Mouse (Mus musculus) midbrain, embryonic 13.5 days (tissue): Measurements from ENCODE around the gene Trabd2b. TPM values are rescaled to one million over a fixed set of nuclear protein-coding genes. Genes with fewer than 3 reads are reported as not detected.

ENCODE experiments used
- ATAC-seq: fragments of 200-750 bp; cut with Nextera tagmentation; 2 replicates; pipeline ENCODE4 v1.8.0; 2017; ENCODE audit warnings: mild to moderate bottlenecking, moderate TSS enrichment, moderate library complexity
- H3K27ac ChIP-seq: fragments of 300-500 bp; sonication (generic); 2 replicates; pipeline ENCODE4 v1.5.1; 2015; ENCODE audit warnings: inconsistent platforms, mild to moderate bottlenecking, moderate library complexity
- H3K27me3 ChIP-seq: fragments of 300-500 bp; sonication (generic); 2 replicates; pipeline ENCODE4 v1.6.1; 2015; ENCODE audit warnings: mild to moderate bottlenecking, inconsistent platforms
- H3K36me3 ChIP-seq: fragments of 300-500 bp; sonication (generic); 2 replicates; pipeline ENCODE4 v1.6.1; 2015; ENCODE audit warnings: mild to moderate bottlenecking, inconsistent platforms
- H3K4me1 ChIP-seq: fragments of 300-500 bp; sonication (generic); replicated peaks from 2 replicates; pipeline ENCODE4 v1.6.1; 2015; ENCODE audit warnings: inconsistent platforms
- H3K4me2 ChIP-seq: fragments of 300-500 bp; sonication (generic); replicated peaks from 2 replicates; pipeline ENCODE4 v1.6.1; 2015; ENCODE audit warnings: moderate library complexity, mild to moderate bottlenecking, inconsistent platforms
- H3K4me3 ChIP-seq: fragments of 300-500 bp; sonication (generic); replicated peaks from 2 replicates; pipeline ENCODE4 v1.5.1; 2015; ENCODE audit warnings: mild to moderate bottlenecking, inconsistent platforms
- H3K9ac ChIP-seq: fragments of 300-500 bp; sonication (generic); replicated peaks from 2 replicates; pipeline ENCODE4 v1.6.1; 2015; ENCODE audit warnings: mild to moderate bottlenecking, inconsistent platforms
- H3K9me3 ChIP-seq: fragments of 300-500 bp; sonication (generic); 2 replicates; pipeline ENCODE4 v1.6.1; 2016; ENCODE audit warnings: mild to moderate bottlenecking, inconsistent platforms
- WGBS: fragments of 180-500 bp; shearing (Covaris S2); methylation state at CpG from one replicate; pipeline ENCODE4 v1.1.7; 2015; 5-methylcytosine and 5-hydroxymethylcytosine counted together
- polyA plus RNA-seq: library from polyadenylated mRNA; unstranded; fragments of >200 nt; fragmentation: Nextera tagmentation; extraction: Ambion mirVana; gene quantifications from 2 replicates; pipeline ENCODE4 v1.2.1, GENCODE M21; 2015

The Trabd2b gene
- polyA plus RNA-seq, 1 experiment from 2014 or later: 0.83 TPM

- Histone ChIP-seq H3K9me3 (no peaks in the 10 kb centered on the region), H3K27me3 (no peaks in the 10 kb centered on the region), H3K4me2 (no peak overlapping the region), H3K9ac (no peak overlapping the region), H3K27ac (no peak overlapping the region), H3K4me3 (no peak overlapping the region), H3K4me1 (peaks cover 11% of the 10 kb centered on the region), H3K36me3 (no peaks in the 10 kb centered on the region)
- 91% methylated on average over 3 of the region's 3 CpGs for WGBS
- ATAC-seq: no peak
These were observed 219.4 kb downstream of the Trabd2b start for GRCm38 (mm10) chr4:114625920-114626319.

DNA sequence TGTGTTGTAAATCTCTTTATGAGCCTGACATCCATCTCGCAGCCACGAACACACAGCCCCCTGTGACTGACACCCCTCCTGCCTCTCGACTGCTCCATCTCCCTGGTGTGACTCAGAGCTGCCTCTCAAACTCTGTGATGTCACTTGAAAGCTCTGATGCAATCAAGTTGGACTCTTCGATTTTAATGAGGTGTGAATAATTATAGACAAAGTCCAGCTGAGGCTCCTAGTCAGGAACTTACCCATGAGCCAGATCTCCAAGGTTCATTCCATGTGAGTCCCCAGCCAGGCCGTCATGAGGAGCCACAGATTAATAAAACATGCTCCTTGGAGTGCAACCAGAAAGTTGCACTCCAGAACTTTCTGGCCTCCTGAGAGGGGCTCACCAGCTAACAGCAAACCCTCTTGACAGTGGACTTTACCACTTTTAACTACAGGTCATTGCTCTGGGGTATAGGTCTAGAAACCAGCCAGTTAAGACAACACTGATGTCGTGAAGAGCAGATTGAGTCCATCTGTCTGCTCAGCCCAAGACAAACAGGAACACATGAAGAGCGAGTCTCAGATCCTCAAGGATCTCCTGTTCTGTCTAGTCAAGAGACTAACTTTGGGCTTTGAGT, 221.3 kb downstream of the Trabd2b start:
- no peak overlapping the region for H3K4me2 ChIP-seq
- 80% methylated on average over 7 of the region's 7 CpGs for WGBS
- H3K4me3 ChIP-seq: no peak overlapping the region
- no peak overlapping the region for H3K9ac ChIP-seq
- H3K9me3 ChIP-seq: no peaks in the 10 kb centered on the region
- no peak for ATAC-seq
- H3K4me1 ChIP-seq: peaks cover 11% of the 10 kb centered on the region
- H3K27ac ChIP-seq: no peak overlapping the region
- no peaks in the 10 kb centered on the region for H3K36me3 ChIP-seq
- H3K27me3 ChIP-seq: no peaks in the 10 kb centered on the region

DNA sequence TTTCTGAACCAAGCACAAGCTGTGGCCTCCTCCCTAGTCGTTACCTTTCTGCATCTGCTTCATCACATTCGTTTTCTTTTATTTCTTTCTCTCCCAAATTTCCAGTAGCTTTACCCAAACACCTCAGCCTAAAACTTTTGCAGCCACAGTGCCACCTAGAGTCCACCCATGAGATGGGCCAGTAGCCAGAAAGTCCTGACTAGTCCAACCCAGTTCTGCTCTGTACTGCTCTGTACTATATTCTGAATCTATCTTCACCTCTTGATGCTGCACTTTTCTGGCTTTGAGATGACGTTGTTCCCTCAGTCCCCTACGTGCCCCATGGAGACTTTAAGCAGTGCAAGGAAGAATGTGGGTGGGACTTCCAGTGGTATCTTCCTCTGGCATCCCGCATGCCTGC, 229.4 kb downstream of the Trabd2b start:
- Histone ChIP-seq H3K4me1 (no peaks in the 10 kb centered on the region), H3K27ac (no peak overlapping the region), H3K4me3 (no peak overlapping the region), H3K4me2 (no peak overlapping the region), H3K27me3 (no peaks in the 10 kb centered on the region), H3K9ac (no peak overlapping the region), H3K36me3 (no peaks in the 10 kb centered on the region), H3K9me3 (no peaks in the 10 kb centered on the region; the same call in 1 of the 2 replicates)
- 30% methylated on average over 5 of the region's 5 CpGs for WGBS
- ATAC-seq: peak; percentile 30; the same call in 1 of the 2 replicates

- H3K27ac ChIP-seq: no peak overlapping the region
- no peak for ATAC-seq
These were observed 229.8 kb downstream of the Trabd2b start for GRCm38 (mm10) chr4:114636324-114636723.

GRCm38 (mm10) chr4:114637120-114637519, 230.6 kb downstream of the Trabd2b start:
- Histone ChIP-seq H3K9ac (no peak overlapping the region), H3K36me3 (no peaks in the 10 kb centered on the region), H3K9me3 (no peaks in the 10 kb centered on the region; the same call in 1 of the 2 replicates), H3K27me3 (no peaks in the 10 kb centered on the region), H3K27ac (no peak overlapping the region), H3K4me1 (no peaks in the 10 kb centered on the region), H3K4me3 (no peak overlapping the region), H3K4me2 (no peak overlapping the region)
- ATAC-seq: no peak
- 22% methylated on average over 3 of the region's 3 CpGs for WGBS

More at GRCm38 (mm10) chr4:114636324-114636723, 229.8 kb downstream of the Trabd2b start:
- Histone ChIP-seq H3K4me3 (no peak overlapping the region), H3K9me3 (no peaks in the 10 kb centered on the region; the same call in 1 of the 2 replicates), H3K27me3 (no peaks in the 10 kb centered on the region), H3K9ac (no peak overlapping the region), H3K36me3 (no peaks in the 10 kb centered on the region), H3K4me2 (no peak overlapping the region), H3K4me1 (no peaks in the 10 kb centered on the region)
- 90% methylated on average over 1 of the region's 1 CpGs for WGBS

GRCm38 (mm10) chr4:114642469-114642868, 235.9 kb downstream of the Trabd2b start:
- Histone ChIP-seq H3K36me3 (no peaks in the 10 kb centered on the region), H3K4me1 (no peaks in the 10 kb centered on the region), H3K9ac (no peak overlapping the region), H3K27ac (no peak overlapping the region), H3K27me3 (no peaks in the 10 kb centered on the region), H3K9me3 (no peaks in the 10 kb centered on the region), H3K4me2 (no peak overlapping the region), H3K4me3 (no peak overlapping the region)
- 94% methylated on average over 4 of the region's 4 CpGs for WGBS
- ATAC-seq: no peak

- Histone ChIP-seq H3K27ac (no peak overlapping the region), H3K36me3 (no peaks in the 10 kb centered on the region), H3K4me3 (no peak overlapping the region), H3K4me1 (peaks cover 4% of the 10 kb centered on the region), H3K27me3 (peaks cover 8% of the 10 kb centered on the region), H3K9me3 (no peaks in the 10 kb centered on the region), H3K4me2 (no peak overlapping the region), H3K9ac (no peak overlapping the region)
- WGBS: 85% methylated on average over 20 of the region's 20 CpGs
- no peak for ATAC-seq
These were observed 237.2 kb downstream of the Trabd2b start for GRCm38 (mm10) chr4:114643679-114644208.

DNA sequence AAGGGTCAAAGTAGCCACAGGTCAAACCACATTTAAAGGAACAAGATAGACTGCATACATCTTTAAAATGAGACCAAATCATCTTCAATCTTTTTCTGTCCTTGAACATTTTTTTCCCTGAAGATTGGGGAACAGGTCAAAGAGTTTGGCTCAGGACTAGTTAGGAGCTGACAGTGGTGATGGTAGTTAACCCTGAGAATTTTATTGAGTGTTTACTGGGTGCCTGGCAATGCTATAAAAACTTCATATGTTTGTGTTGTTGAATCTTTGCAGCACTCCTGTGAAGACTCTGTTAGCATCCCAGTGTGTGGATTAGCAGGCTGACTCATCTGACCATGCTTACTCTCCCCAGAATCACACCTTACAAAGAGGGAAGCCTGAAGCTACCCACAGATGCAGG, 238.8 kb downstream of the Trabd2b start:
- no peak for ATAC-seq
- no peak overlapping the region for H3K4me3 ChIP-seq
- no peak overlapping the region for H3K9ac ChIP-seq
- no peaks in the 10 kb centered on the region for H3K36me3 ChIP-seq
- no peak overlapping the region for H3K27ac ChIP-seq
- no peaks in the 10 kb centered on the region for H3K9me3 ChIP-seq
- peaks cover 5% of the 10 kb centered on the region for H3K4me1 ChIP-seq
- H3K4me2 ChIP-seq: no peak overlapping the region
- H3K27me3 ChIP-seq: peaks cover 22% of the 10 kb centered on the region

- H3K9me3 ChIP-seq: no peaks in the 10 kb centered on the region
- peaks cover 5% of the 10 kb centered on the region for H3K4me1 ChIP-seq
- ATAC-seq: 0 out of 2 replicates have a peak, but pooled peaks have one; percentile 38
- no peak overlapping the region for H3K27ac ChIP-seq
- H3K4me2 ChIP-seq: no peak overlapping the region
- H3K9ac ChIP-seq: no peak overlapping the region
- peaks cover 27% of the 10 kb centered on the region for H3K27me3 ChIP-seq
- 75% methylated on average over 13 of the region's 13 CpGs for WGBS
- H3K4me3 ChIP-seq: no peak overlapping the region
- no peaks in the 10 kb centered on the region for H3K36me3 ChIP-seq
These were observed 240.5 kb downstream of the Trabd2b start for GRCm38 (mm10) chr4:114646825-114647681.

DNA sequence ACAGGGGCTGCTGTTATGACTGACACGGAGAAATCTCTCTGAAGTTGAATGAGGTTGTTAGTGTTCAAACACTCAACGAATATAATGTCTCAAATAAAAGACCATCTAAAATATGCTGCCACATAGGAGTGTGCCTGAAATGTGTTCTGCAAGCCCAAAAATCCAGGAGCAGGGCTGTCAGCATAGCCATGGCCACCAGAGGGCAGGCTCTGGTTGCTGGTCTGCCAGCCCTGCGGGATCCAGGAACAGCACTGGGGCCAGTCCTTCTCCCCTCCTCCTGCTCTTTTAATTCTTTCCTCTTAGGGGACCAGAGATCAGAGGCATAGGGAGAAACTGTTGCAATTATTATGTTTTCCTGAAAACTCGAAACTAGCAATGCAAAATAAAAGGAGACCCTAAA, 241.2 kb downstream of the Trabd2b start:
- H3K36me3 ChIP-seq: no peaks in the 10 kb centered on the region
- H3K27me3 ChIP-seq: peaks cover 27% of the 10 kb centered on the region
- H3K4me1 ChIP-seq: peaks cover 5% of the 10 kb centered on the region
- no peaks in the 10 kb centered on the region for H3K9me3 ChIP-seq
- no peak overlapping the region for H3K4me2 ChIP-seq
- H3K4me3 ChIP-seq: no peak overlapping the region
- no peak overlapping the region for H3K27ac ChIP-seq
- no peak overlapping the region for H3K9ac ChIP-seq
- 5% methylated on average over 4 of the region's 4 CpGs for WGBS
- peak; percentile 55 for ATAC-seq

DNA sequence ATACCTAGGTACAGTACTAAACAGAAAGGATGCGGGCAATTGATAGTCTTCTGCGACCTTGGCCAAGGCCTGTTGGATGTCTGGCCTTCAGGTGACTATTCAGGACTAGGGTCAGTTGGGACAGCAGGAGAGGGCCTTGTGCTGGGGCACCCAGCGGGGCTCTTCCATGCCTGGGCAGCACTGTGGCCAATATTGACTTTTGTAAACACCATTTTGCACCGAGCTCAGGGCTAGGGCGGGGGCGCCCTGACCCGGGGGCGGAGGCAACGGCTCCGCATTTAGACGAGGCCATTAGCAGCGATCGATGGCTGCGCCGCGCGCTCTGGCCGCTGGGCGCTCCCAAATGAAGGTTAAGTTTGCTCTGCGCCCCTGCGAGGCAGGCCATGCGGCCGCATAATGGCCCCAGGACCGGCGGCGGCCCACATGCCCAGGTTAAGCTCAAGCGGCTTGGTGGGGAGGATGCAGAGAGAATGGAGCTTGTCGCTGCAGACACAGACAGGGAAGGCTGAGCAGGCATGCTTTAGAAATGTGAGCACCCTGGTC, 242.1 kb downstream of the Trabd2b start:
- Histone ChIP-seq H3K27ac (no peak overlapping the region), H3K9me3 (no peaks in the 10 kb centered on the region), H3K27me3 (peaks cover 27% of the 10 kb centered on the region), H3K4me1 (peaks cover 5% of the 10 kb centered on the region), H3K4me3 (no peak overlapping the region; the same call in 1 of the 2 replicates), H3K36me3 (no peaks in the 10 kb centered on the region), H3K4me2 (peak overlapping the region; percentile 33), H3K9ac (no peak overlapping the region)
- WGBS: 10% methylated on average over 28 of the region's 28 CpGs
- peak; percentile 40 for ATAC-seq

DNA sequence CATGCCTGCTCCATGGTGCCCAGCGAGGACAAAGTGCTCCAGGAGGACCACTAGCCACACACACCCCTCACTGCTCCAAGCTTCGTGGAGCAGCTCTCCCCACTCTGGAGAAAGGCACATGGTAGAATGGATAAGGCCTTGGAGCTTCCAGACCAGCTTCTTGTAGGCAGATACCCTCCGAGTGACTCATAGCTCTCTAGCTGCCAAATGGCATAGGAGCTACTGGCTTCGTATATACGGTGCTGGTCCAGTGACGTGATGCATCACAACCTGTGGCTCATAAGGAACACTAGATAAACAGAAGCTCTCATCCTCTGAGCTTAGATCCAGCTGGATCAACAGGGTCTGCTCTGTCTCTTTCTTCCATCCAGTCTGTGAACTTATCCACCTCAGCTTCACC, 244.0 kb downstream of the Trabd2b start:
- Histone ChIP-seq H3K4me3 (no peak overlapping the region), H3K4me1 (peaks cover 5% of the 10 kb centered on the region), H3K36me3 (no peaks in the 10 kb centered on the region), H3K27ac (no peak overlapping the region), H3K9ac (no peak overlapping the region), H3K4me2 (no peak overlapping the region), H3K9me3 (no peaks in the 10 kb centered on the region), H3K27me3 (peaks cover 27% of the 10 kb centered on the region)
- WGBS: 86% methylated on average over 6 of the region's 6 CpGs
- no peak for ATAC-seq
